Mouse (Mus musculus) skeletal muscle tissue, adult 2 months (tissue): ENCODE data around the gene Tldc1.
A peak's percentile ranks its signal among the peaks of the same experiment; 100 is the strongest.

Experiments
- DNase-seq: peaks from one replicate; pipeline ENCODE4 v3.0.0-alpha.2; 2012; ENCODE audit warnings: low read depth, low spot score

Tldc1 gene

DNA sequence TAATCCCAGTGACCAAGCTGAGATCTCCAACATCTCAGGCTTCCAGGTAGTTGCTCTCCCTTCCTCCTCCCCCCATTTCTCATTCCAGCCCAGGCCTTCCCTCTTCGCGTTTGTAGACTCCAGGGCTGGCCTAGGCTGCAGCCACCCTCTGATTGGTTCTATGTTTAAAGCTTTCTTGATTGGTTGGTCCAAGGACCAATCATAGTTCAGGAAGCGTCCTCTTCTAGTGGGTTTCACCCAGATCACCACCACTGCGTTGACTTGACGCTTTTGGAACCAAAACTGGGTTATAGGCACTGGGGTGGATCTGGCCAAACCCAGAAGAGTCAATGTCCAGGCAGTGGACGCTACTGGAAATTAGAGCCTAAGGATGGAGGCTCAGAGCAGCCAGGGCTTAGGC, 55.9 kb downstream of the Tldc1 start:
- DNase-seq: no peak

DNA sequence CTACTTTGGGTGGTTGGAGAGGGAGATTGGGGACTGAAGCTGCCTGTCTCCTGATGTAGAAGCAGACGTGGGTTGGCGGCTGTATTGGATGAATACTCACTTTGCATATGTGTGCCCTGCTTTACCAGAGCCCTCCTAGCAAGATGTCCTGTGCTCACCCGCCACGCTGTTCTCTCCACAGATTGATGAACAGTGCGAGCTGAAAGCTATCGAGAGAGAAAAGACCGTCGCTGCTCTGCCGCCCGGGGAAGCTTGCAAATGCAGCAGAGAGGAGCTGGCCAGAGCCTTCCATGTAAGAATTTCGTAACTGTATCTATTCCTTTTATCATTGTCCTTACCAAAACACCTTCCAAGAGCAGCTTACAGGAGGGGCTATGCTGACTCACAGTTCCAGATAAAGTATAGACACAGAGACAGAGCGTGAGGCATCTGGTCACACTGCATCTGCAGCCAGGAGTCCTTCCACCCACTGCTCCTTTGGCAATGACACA, 59.2 kb downstream of the Tldc1 start:
- no peak for DNase-seq

DNA sequence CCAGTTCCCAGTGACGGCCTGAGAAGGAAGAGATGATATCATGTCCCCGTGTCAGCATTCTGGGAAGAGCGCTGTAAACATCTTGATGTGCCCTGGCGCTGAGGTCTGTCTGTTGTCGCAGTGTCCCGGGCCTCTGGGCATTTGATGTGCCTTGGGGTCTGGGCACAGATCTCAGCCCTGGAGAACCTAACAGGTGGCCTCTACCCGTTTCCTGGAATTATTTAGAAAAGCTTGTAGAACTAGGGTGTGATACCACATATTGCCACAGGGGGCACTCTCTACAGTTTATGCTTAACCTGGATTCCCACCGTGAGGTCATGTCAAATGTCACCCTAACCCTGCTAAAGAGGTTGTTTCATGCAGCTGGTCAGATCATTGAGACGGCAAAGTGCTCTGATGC, 60.5 kb downstream of the Tldc1 start:
- no peak for DNase-seq

DNA sequence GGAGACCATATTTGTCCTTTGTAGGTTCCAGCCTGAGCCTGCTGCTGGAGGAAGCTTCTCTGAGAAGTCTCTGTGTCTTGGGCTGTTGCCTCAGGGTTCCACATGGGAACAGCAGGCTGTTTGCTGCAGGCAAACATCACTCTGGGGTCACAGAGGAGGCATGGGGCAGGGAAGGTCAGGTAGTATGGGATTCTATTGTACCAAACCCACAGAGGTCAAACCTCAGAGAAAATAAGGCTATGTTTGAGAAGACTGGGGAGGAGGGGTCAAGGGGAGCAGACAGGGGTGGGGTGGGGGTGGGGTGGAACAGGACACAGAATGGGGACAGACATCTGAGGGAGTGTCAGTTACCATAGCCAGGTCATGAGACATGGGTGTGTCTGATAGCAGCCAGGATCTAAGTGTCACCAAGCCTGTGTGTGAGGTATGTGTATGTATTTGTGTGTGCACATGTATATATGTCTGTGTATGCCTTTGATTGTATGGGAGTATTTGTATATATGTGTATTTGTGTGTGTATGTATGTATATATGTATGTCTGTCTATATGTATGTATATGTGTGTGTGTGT, 61.4 kb downstream of the Tldc1 start:
- no peak for DNase-seq

DNA sequence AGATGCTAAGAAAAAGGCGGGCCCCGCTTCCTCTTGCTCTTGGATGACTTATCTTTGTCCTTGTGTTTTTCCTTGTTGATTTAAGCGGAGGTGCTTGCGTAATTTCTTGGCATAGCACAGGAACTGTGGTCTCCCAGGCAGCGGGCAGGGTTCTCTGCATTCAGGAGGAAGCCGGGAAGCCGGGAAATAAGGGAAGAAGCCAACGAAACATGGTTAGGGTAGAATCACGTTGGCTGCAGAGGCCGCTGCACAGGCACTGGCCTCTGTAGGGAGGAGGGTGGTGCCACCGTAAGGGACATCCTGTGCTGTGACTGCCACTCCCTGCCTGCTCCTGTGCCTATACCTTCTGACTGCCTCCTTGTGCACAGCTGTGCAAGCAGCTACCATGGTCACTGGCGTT, 63.0 kb downstream of the Tldc1 start:
- DNase-seq: peak; percentile 56

DNA sequence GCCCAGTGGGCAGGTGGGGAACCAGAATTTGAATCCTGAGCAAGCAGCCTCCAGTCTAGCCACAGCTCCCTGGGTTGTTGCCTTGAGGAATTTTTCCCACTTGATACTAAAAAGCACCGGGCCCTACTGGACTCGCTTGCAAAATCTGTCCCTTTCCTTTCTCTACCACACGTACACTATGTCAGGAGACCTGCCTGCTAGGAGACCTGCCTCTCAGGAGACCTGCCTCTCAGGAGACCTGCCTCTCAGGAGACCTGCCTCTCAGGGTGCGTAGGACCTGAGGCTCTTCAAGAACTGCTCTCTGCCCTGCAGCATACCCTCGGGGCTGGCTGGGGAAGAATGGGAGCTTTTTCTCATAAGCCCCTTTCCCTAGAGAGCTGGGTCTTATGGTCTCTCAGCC, 64.8 kb downstream of the Tldc1 start:
- DNase-seq: no peak

DNA sequence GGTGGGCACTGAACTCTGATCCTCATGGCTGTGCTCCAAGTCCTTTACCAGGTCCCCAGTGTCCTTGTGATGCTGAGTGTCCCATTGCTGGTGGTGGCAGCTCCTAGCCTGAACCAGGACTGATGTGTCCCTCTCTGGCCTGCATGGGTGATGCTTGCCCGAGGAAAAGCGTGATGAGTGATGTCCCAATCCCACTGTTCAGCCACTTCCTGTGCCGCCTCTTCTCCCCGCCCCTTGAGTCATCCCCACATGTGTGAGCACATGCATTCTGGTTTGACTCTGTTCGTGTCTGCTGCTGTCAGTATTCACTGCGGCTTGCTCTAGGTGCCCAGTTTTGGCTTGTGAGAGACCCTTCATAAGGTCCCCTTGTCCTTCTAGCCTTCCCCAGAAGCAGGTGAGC, 66.0 kb downstream of the Tldc1 start:
- DNase-seq: peak; percentile 39
